Mouse (Mus musculus) E14TG2a.4 (cell line): ENCODE measurements around the gene Thpo.
A peak's percentile ranks its signal among the peaks of the same experiment; 100 is the strongest.

ENCODE experiments used
- H3K27me3 ChIP-seq: 2 replicates; pipeline ENCODE4 v1.6.1; 2014; ENCODE audit warnings: low read length, control low read depth; ENCODE audit not compliant: insufficient read depth
- H3K36me3 ChIP-seq: 2 replicates; pipeline ENCODE4 v1.6.1; 2014; ENCODE audit warnings: low read length, control low read depth; ENCODE audit not compliant: insufficient read depth
- H3K4me1 ChIP-seq: replicated peaks from 2 replicates; pipeline ENCODE4 v1.6.1; 2014; ENCODE audit warnings: low read depth, low read length, control low read depth
- H3K4me3 ChIP-seq: replicated peaks from 2 replicates; pipeline ENCODE4 v1.5.1; 2014; ENCODE audit warnings: mild to moderate bottlenecking, low read length
- H3K9me3 ChIP-seq: 2 replicates; pipeline ENCODE4 v1.6.1; 2014; ENCODE audit warnings: low read length, control low read depth
- CTCF ChIP-seq: conservative IDR thresholded peaks from 2 replicates; pipeline ENCODE4 v1.5.1; 2014; ENCODE audit warnings: low read length
- NANOG ChIP-seq: IDR thresholded peaks from 2 replicates; pipeline ENCODE4 v1.6.1; 2014; ENCODE audit warnings: borderline replicate concordance, low read length, mixed read lengths
- POU5F1 ChIP-seq: IDR thresholded peaks from 2 replicates; pipeline ENCODE4 v1.6.1; 2014; ENCODE audit warnings: low read length, borderline replicate concordance

Thpo gene

DNA sequence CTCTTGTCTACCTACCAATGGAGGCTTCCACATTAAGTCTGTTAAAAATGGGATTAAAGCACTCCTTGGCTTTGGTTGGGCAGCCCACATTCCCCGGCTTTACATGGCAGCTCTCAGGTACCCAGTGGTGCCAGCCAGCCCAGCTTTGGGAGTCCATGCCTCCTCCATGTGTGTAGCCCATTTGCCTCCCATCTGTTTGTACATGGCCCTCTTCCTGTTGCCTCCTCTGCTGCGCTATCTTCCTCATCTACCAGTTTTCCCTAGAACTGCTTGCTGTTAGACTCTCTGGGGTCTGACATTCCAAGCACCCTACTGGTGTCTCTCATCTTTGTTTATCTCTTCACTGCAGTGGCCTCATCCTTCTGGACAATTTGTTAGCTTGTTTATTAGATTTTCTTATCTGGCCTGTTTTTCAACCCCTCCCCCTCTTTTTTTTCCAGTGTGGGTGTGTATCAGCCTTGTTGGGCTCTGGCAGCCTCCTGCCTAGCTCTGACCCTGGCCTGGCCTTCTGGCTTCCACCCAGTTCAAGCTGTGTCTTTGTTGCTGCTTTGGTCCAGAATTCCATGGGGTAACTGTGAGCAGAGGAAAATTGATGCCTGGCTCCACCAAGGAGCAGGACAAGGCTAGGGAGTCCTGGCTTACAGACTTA, 27.8 kb downstream of the Thpo start:
- peaks cover 24% of the 10 kb centered on the region for H3K9me3 ChIP-seq
- no peak for TF ChIP-seq POU5F1
- TF ChIP-seq NANOG = no peak
- TF ChIP-seq CTCF = no peak
- H3K4me1 ChIP-seq = peaks cover 85% of the 10 kb centered on the region
- peaks cover 90% of the 10 kb centered on the region for H3K36me3 ChIP-seq
- peak overlapping the region; percentile 13 for H3K4me3 ChIP-seq
- H3K27me3 ChIP-seq = no peaks in the 10 kb centered on the region

- Histone ChIP-seq H3K4me3 (no peak overlapping the region), H3K27me3 (no peaks in the 10 kb centered on the region), H3K9me3 (peaks cover 16% of the 10 kb centered on the region), H3K4me1 (peaks cover 91% of the 10 kb centered on the region), H3K36me3 (peaks cover 82% of the 10 kb centered on the region)
- TF ChIP-seq NANOG = no peak
- no peak for TF ChIP-seq CTCF
- no peak for TF ChIP-seq POU5F1
These were observed 28.5 kb downstream of the Thpo start for GRCm38 (mm10) chr16:20705786-20706185.

- peaks cover 97% of the 10 kb centered on the region for H3K4me1 ChIP-seq
- peaks cover 69% of the 10 kb centered on the region for H3K36me3 ChIP-seq
- H3K9me3 ChIP-seq = no peaks in the 10 kb centered on the region
- TF ChIP-seq CTCF (no peak), NANOG (no peak), POU5F1 (no peak)
- no peak overlapping the region for H3K4me3 ChIP-seq
- no peaks in the 10 kb centered on the region for H3K27me3 ChIP-seq
These were observed 30.5 kb downstream of the Thpo start for GRCm38 (mm10) chr16:20703699-20704400.

DNA sequence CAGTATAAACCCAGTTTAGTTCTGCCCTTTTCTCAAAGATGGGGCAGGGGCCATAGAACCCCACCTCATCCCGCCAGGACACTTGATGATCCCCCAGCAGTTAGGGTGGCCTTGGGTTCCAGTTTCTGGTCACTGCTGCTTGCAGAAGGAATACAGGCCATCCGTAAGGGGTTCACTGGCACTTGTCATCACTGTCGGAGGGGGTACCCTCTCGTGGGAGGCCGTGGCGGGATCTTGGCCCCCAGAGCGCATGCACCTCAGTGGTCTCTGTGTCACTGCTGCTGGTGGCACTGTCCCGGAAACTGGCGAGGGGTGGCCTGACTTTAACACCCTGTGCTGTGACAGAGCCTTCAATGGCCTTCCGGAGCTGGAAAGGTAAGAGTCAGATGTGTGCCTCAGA, 31.2 kb downstream of the Thpo start:
- Histone ChIP-seq H3K27me3 (no peaks in the 10 kb centered on the region), H3K36me3 (peaks cover 62% of the 10 kb centered on the region), H3K4me1 (peaks cover 89% of the 10 kb centered on the region), H3K9me3 (no peaks in the 10 kb centered on the region), H3K4me3 (no peak overlapping the region; the same call in 1 of the 2 replicates)
- no peak for TF ChIP-seq POU5F1
- no peak for TF ChIP-seq CTCF
- no peak for TF ChIP-seq NANOG

GRCm38 (mm10) chr16:20702522-20702893, 31.8 kb downstream of the Thpo start:
- peaks cover 56% of the 10 kb centered on the region for H3K36me3 ChIP-seq
- TF ChIP-seq POU5F1 (no peak), CTCF (peak; percentile 88), NANOG (no peak)
- peak overlapping the region; percentile 82 for H3K4me3 ChIP-seq
- H3K27me3 ChIP-seq = 0 out of 2 replicates have a peak, but pooled peaks cover under 1% of the 10 kb centered on the region
- H3K9me3 ChIP-seq = no peaks in the 10 kb centered on the region
- peaks cover 83% of the 10 kb centered on the region for H3K4me1 ChIP-seq

- TF ChIP-seq NANOG (no peak), POU5F1 (no peak), CTCF (no peak)
These were observed 32.4 kb downstream of the Thpo start for GRCm38 (mm10) chr16:20701729-20702521.

DNA sequence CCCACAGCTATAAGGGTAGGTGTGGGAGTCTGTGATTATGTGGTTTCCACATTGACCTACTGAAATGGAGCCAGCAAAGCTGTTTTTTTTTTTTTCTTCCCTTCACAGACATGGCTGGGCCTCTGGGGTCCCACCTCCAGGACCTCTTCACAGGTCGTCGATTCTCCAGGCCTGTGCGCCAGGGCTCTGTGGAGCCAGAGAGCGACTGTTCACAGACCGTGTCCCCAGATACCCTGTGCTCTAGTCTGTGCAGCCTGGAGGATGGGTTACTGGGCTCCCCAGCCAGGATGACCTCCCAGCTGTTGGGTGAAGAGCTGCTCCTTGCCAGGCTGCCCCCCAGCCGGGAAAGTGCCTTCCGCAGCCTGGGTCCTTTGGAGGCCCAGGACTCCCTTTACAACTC, 33.0 kb downstream of the Thpo start:
- no peak for TF ChIP-seq NANOG
- TF ChIP-seq POU5F1 = no peak
- TF ChIP-seq CTCF = no peak
- H3K9me3 ChIP-seq = no peaks in the 10 kb centered on the region
- peaks cover 75% of the 10 kb centered on the region for H3K4me1 ChIP-seq

More at GRCm38 (mm10) chr16:20701729-20702521, 32.4 kb downstream of the Thpo start:
- H3K4me1 ChIP-seq = peaks cover 78% of the 10 kb centered on the region
- H3K27me3 ChIP-seq = 0 out of 2 replicates have a peak, but pooled peaks cover 3% of the 10 kb centered on the region
- H3K4me3 ChIP-seq = peak overlapping the region; percentile 82
- peaks cover 50% of the 10 kb centered on the region for H3K36me3 ChIP-seq
- no peaks in the 10 kb centered on the region for H3K9me3 ChIP-seq

DNA sequence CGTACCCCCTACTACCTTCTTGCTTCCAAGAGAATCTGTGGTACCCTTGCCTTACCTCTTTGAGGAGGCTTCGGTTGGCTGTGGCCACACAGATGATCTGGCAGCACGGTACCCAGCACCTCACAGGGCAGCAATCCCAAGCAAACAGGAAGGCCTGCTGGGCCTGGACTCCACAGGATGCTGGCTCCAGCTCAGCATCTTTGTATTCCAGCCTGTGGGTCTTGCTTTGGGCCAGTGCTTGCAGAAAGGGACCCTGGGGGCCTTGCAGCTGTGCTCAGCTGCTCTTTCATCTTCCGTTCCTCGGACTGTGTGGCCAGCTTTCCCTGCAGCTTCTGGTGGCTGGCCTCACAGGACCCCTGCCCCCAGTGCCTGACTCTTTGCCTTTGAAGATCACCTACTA, 34.3 kb downstream of the Thpo start:
- Histone ChIP-seq H3K4me1 (peaks cover 73% of the 10 kb centered on the region), H3K9me3 (no peaks in the 10 kb centered on the region), H3K4me3 (no peak overlapping the region), H3K36me3 (peaks cover 31% of the 10 kb centered on the region), H3K27me3 (peaks cover 21% of the 10 kb centered on the region)
- TF ChIP-seq NANOG (no peak), POU5F1 (no peak), CTCF (no peak)

More for the DNA sequence above, 33.0 kb downstream of the Thpo start:
- Histone ChIP-seq H3K36me3 (peaks cover 44% of the 10 kb centered on the region), H3K27me3 (peaks cover 8% of the 10 kb centered on the region), H3K4me3 (peak overlapping the region; percentile 82)
